Mouse (Mus musculus): Measurements from ENCODE around the gene Cyth4. TPM values are rescaled to one million over a fixed set of nuclear protein-coding genes. Genes with fewer than 3 reads are reported as not detected.
A peak's percentile ranks its signal among the peaks of the same experiment; 100 is the strongest.

The Cyth4 gene
- total RNA-seq (2021), result 1 to 10 TPM; 2.9 to 3.3 TPM
- long read RNA-seq, experiment 1, partial matches to known transcripts, result 1 of 2 reads
- long read RNA-seq, experiment 1, other reads (novel, unspliced or antisense), result 0 of 2 reads
- long read RNA-seq, experiment 2, partial matches to known transcripts, result 0 of 3 reads
- long read RNA-seq, experiment 2, other reads (novel, unspliced or antisense), result 2 of 3 reads

DNA sequence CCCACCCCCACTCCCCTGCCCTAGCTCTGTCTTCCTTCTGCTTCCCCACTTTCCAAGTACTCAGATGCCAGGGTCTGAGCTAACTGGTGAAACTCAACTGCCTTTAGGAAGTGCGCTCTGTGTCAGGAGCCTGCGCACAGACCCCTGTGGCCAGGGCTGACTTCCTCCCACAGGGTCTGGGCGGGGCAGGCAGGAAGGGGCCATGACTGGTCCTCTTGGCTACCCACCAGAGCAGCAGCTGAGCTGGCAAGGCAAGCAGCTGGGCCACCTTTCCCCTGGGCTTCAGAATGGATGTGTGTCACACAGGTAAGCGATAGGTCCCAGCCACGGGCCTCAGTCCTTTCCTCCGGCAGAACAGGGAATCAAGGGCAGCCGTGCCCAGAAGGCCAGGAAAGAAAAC, at the start of gene Cyth4:
Cyth4 (plus strand) TSS at position 134 of the 400 bp plus-strand sequence.
- intact Hi-C loops (cut with DNase I; ENCODE audit: low total_unique reads), result no loop called here
- peak; percentile 56 for DNase-seq

- intact Hi-C loops (cut with DNase I; ENCODE audit: low total_unique reads), result no loop called here
- no peak for DNase-seq
Observed at GRCm38 (mm10) chr15:78547415-78548335, 49.2 kb upstream of the Cyth4 start.

- intact Hi-C loops (cut with DNase I; ENCODE audit: low total_unique reads), result no loop called here
- no peak for DNase-seq
Observed at GRCm38 (mm10) chr15:78548336-78548665, 48.5 kb upstream of the Cyth4 start.

- intact Hi-C loops (cut with DNase I; ENCODE audit: low total_unique reads), result no loop called here
- DNase-seq, result no peak
Observed at GRCm38 (mm10) chr15:78548711-78549110, 48.1 kb upstream of the Cyth4 start.

DNA sequence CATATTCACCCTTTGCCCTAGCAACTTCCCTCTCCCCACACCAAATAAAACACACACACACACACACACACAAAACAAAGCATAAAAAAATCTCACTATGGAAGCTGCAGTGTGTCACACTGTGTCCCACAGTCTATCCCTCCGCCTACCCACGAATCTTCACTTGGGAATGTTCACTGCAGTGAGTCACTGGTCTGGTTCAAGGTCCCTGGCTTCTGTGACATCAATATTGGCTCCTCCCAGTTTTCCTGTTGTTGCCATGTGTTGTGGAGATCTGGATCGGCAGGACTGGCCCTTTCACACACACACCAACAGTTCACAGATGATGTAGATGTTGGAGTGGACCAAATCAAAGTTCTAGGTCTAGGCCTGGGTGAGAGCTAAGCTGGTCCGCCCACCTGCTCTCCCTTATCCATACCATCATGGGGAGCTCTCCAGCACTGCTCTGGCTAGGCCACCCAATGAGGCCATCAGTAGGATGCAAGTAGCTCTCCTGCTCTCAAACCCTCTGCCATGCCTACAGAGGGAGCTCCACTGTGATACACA, 47.6 kb upstream of the Cyth4 start:
- no peak for DNase-seq
- intact Hi-C loops (cut with DNase I; ENCODE audit: low total_unique reads), result no loop called here

DNA sequence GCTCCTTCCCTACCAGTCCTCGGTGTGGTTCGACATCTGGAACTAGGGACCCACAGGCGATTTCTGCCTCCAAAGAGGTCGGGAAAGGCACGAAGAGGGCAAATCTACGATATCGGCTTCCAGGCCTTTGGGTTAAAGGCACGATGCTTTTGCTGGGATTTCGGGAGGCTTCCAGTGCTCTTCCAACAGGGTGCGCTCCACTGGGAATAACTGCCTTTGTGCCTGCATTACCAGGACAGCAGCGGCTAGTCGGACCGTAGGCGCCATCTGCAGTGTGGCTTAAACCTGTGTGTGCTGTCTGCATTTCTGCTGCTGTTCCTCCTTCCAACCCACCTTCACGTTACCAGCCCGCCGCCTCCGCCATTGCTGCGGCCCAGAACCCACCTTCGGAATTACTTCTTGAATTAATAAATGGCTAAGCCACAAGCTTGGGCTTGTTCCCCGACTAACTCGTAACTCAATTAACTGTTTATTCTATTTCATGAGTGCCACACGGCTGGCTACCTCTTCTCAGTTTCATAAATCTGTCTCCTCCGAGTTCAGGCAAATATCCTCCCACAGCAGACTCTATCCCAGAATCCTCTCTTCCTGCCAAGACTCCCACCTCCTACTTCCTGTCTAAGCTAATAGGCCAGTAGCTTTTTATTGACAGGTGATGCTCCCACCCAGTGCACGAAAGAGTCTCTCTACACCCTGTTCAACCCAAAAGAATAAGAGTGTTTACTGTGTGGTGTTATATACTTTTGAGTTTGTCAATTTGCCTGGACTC, 42.1 kb upstream of the Cyth4 start:
- no peak for DNase-seq
- intact Hi-C loops (cut with DNase I; ENCODE audit: low total_unique reads), result no loop called here

DNA sequence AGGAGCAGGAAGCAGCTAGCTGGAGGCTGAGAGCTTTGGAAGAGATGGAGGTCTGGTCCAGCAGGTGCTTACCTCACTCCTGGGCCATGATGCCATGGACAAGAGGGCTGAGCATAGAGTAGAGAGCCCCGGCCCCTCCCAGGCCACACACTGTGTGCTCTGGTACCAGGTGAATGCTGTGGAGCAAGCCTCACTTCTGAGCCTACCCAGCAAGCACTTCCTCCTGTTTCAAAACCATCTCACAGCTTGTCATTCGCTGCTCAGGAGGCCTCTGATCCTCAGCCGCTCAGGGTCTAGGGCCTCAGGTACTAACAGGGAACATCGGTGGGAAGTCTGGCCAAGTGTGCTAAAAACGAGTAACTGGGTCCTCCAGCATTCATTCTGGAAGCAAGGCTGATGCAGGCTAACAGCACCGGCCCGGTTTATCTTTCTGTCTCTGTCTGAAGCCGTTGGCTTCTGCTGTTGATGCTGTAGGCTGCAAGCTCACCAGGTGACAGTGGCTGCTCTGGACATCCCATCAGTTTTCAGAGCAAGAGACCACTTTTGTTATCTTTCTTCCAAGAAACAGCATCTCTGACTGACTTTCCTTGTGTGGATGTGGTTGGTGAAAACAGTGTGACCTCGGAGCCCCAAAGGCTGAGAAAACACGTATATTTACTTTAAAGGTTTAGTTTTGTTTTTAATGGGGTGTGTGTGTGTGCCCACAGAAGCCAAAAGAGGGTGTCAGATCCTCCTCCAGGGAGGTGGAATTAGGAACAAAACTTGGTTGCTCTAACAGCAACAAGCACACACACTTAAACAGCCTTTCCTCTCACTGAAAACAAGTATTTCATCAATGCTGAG, 38.9 kb upstream of the Cyth4 start:
- intact Hi-C loops (cut with DNase I; ENCODE audit: low total_unique reads), result no loop called here
- DNase-seq, result no peak

GRCm38 (mm10) chr15:78559141-78559979, 37.5 kb upstream of the Cyth4 start:
- intact Hi-C loops (cut with DNase I; ENCODE audit: low total_unique reads), result no loop called here

GRCm38 (mm10) chr15:78563344-78563743, 33.5 kb upstream of the Cyth4 start:
- intact Hi-C loops (cut with DNase I; ENCODE audit: low total_unique reads), result no loop called here
- DNase-seq, result no peak

More at GRCm38 (mm10) chr15:78559141-78559979, 37.5 kb upstream of the Cyth4 start:
- DNase-seq, result no peak

GRCm38 (mm10) chr15:78563937-78564336, 32.9 kb upstream of the Cyth4 start:
- intact Hi-C loops (cut with DNase I; ENCODE audit: low total_unique reads), result no loop called here

DNA sequence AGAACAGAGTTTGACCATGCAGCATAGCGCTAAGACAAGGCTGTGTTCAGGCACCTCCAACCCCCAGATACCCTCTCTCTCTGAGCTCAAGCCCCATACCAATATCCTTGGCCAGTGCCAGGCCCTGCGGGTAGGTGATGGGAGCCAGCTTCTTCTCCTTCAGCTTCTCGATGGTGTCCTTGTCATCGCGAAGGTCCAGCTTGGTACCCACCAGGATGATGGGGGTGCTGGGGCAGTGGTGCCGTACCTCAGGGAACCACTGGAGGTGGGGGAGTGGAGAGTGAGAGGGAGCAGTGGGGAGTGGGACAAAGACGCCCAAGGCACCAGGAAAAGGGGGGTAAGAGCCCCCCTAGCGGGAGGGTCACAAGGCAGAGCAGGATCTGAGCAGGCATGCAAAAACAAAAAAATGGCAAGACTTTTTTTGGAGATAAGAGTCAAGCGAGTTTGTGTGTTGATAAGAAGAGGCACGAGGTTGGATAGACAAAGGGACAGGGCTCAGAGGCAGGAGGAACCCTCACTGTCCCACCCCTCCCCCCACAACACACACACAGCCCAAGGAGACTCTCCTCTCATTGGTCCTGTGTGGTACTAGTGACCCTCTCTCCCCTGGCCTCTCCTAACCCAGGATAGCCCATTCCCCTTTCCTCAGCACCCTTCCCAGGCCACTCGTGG, 31.9 kb upstream of the Cyth4 start:
- intact Hi-C loops (cut with DNase I; ENCODE audit: low total_unique reads), result no loop called here
- no peak for DNase-seq

More at GRCm38 (mm10) chr15:78563937-78564336, 32.9 kb upstream of the Cyth4 start:
- DNase-seq, result no peak

- no peak for DNase-seq
- intact Hi-C loops (cut with DNase I; ENCODE audit: low total_unique reads), result no loop called here
Observed at GRCm38 (mm10) chr15:78567608-78568120, 29.2 kb upstream of the Cyth4 start.

DNA sequence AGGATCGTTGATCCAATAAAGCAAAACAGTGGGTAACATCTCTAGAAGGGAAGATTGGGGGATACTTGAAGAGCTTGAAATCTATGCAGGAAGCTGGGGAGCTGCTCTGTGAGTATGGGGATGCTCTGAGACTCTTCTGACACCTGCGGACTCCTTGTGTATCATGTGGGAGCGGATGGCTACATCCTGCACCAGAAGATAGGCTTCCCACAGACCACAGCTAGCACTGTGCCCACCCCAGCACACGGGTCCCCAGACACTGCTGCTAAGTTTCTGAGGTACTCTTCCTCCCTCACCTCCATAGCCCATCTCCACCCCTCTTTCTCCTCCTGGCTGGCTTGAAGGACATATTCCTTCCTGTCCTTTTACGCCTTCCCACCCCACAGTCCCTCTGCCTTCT, 26.7 kb upstream of the Cyth4 start:
- intact Hi-C loops (cut with DNase I; ENCODE audit: low total_unique reads), result no loop called here

DNA sequence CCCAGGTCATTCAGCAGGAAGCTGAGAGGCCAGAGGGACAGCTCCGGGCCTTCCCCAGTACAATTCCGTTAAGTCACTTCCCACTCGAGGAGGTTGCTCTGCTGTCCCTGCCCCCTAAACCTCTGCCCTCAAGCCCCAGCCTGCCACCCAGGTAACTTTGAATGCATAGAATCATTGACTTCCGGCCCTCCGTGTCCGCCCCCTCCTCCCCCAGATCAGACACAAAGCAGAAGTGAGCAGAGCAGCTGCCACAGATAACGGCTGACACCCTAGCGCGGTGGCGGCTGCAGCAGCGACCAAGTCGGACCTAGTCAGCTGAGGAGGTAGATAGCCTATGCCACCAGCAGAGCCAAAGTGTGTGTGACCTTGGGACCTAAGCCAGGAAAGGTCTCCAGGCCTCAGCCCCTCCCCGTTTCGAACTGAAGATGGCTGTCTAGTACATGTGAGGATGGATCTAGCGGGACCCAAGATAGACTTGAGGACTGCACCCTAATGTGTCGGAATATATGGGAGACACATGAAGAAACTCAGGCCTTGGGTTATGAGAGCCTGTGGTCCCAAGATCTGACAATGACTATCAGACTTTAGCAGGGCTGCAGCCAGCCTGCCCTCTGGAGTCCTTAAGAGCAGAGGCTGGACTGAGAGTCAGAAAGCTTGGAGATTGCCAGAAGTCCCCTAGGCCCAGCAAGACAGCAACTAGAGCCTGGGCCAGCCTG, 25.1 kb upstream of the Cyth4 start:
- intact Hi-C loops (cut with DNase I; ENCODE audit: low total_unique reads), result no loop called here
- no peak for DNase-seq

More for the DNA sequence above, 26.7 kb upstream of the Cyth4 start:
- DNase-seq, result no peak

DNA sequence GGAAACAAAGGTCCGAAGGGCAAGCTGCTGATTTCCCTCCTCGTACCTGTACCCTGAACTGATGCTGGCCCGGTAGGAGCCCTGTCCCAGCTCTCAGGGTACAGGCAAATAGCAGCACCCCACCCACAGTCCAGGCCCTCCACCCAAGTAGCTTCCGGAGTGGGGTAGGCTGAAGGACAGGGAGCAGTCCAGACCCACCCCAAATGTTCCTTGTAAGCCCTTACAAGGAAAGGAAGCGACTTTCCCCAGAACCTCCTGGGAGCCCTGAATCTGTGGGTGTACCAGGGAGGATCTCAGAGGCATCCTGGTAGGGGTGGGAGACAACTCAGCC, 24.6 kb upstream of the Cyth4 start:
- DNase-seq, result no peak
- intact Hi-C loops (cut with DNase I; ENCODE audit: low total_unique reads), result no loop called here

DNA sequence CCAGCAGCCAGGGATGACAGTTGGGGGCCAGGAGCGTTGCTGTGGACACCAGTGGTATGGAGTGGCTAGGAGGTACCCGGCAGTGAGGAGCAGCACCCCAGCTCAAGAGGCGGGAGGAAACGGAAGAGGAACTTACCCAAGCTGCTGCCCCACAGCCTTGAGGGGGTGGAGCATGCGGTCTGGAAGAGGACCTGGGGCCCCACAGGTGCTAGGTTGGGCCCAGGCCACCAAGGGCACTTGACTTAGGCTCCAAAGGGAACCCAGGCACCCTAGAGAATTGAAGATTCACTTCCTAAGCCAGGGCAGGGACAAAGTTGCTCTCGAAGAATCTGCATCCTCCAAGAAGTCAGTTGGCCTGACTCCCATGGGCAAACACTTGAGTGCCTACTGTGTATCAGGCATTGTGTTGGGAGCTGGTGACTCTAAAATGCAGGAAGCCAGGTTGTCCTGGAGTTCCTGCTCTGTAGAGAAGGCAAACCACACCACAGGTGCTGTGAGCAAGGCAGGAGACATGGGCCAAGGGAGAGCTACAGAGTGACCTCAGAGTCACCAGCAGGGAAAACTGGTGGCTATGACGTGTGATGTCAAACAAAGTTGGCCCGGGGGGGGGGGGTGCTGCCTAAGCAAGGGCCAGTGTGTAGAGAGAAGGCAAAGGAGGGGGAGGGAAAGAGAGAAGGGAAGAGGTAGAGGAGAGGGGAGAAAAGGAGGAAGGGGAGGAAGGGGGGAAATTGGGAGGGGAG, 24.0 kb upstream of the Cyth4 start, which contains the start of gene Rac2:
Rac2 (minus strand) TSS at position 126 of the 740 bp plus-strand sequence.
- intact Hi-C loops (cut with DNase I; ENCODE audit: low total_unique reads), result no loop called here
- no peak for DNase-seq
